Mouse (Mus musculus): ENCODE results near the gene H2-Ob. TPM values are rescaled to one million over a fixed set of nuclear protein-coding genes. Genes with fewer than 3 reads are reported as not detected.

The H2-Ob gene
- polyA plus RNA-seq, 1 experiment: 72.2 TPM

DNA sequence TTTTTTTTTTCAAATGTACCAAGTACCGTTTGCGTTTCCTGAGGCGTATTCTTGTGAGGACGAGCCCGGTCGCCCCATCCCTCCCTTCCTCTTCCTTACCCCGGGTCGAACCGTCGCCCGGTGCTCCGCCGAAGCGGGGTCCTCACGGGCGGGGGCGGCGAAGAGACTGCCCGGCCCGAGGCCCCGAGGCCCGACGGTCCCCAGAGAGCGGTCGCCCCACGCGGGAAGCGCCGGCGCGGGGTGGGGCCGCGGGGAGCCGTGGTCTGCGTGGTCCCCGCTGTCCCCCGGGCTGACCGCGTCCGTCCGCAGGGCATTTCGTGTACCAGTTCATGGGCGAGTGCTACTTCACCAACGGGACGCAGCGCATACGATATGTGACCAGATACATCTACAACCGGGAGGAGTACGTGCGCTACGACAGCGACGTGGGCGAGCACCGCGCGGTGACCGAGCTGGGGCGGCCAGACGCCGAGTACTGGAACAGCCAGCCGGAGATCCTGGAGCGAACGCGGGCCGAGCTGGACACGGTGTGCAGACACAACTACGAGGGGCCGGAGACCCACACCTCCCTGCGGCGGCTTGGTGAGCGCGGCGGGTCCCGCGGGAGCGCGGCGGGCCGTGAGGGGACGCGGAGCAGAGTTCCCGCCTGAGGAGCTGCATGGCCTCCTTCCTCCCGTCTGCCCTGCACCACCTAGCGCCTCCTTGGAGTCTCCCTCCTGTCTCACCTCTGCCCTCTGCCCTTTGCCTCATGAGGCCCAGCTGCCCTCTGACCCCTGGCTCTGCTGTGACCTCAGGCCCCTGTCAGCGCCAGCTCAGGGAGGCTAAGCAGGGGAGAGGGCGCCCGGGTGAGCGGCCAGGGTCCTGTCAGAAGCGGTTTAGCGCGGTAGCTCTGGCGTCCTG is 26.0 kb downstream of the H2-Ob start:
- H3K4me1 ChIP-seq (ENCODE audit: control insufficient read depth, insufficient read depth, low read length): peaks cover 2% of the 10 kb centered on the region
- peak overlapping the region; percentile 63 for H3K27ac ChIP-seq (ENCODE audit: control insufficient read depth, insufficient read depth, low read depth, low read length, poor library complexity)
- TF ChIP-seq CTCF (IDR thresholded peaks at IDR 0.05; ENCODE audit: control insufficient read depth, insufficient read depth, low read length) (no peak), POLR2A (IDR thresholded peaks at IDR 0.05; ENCODE audit: borderline replicate concordance, control insufficient read depth, low read depth, low read length) (no peak)
- peak overlapping the region; percentile 93 for H3K4me3 ChIP-seq (replicated peaks; ENCODE audit: control insufficient read depth, low read depth, low read length)
- under 1% methylated on average over 93 of the region's 93 CpGs for WGBS

DNA sequence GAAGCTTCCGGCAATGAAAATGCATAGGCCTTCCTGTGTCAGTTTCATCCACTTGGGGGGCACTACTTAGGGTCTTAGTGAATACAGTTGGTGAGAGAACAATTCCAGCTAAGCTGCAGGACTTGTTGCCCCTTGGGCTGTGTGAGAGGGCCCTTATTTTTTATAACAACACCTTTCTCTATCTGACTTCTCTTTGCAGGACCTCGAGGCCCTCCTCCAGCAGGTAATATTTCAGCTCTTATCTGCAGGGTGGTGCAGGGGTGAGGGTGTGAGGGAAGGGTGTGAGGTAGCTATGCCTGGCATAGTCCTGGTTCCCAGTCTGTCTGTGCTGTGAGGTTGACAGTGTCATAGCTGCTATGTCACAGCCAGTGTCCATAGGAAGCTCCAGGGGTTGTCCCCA is 29.6 kb downstream of the H2-Ob start:
- peaks cover 2% of the 10 kb centered on the region for H3K4me1 ChIP-seq (ENCODE audit: control insufficient read depth, insufficient read depth, low read length)
- WGBS: 65% methylated on average over 2 of the region's 2 CpGs
- H3K27ac ChIP-seq (ENCODE audit: control insufficient read depth, insufficient read depth, low read depth, low read length, poor library complexity): no peak overlapping the region
- H3K4me3 ChIP-seq (replicated peaks; ENCODE audit: control insufficient read depth, low read depth, low read length): no peak overlapping the region
- TF ChIP-seq POLR2A (IDR thresholded peaks at IDR 0.05; ENCODE audit: borderline replicate concordance, control insufficient read depth, low read depth, low read length) (no peak), CTCF (IDR thresholded peaks at IDR 0.05; ENCODE audit: control insufficient read depth, insufficient read depth, low read length) (no peak)

DNA sequence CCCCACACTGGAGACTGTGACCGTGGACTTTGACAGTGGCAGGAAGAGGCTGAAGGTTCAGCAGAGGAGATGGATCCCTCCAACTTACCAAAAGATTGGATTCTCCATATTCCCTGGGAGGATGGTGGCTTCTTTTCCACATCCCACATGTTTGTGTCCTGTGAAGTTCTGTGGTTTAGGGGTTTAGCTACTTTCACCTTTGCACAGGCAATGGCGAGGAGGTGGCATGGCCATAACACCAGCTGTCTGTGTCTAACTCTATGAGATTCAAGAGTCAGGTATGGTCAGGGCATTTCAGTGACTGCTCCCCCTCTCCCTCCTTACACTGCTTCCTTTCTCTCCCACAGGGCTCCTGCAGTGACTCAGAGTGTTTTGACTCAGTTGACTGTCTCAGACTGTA is 30.0 kb downstream of the H2-Ob start:
- WGBS: 87% methylated on average over 2 of the region's 2 CpGs
- no peak overlapping the region for H3K4me3 ChIP-seq (replicated peaks; ENCODE audit: control insufficient read depth, low read depth, low read length)
- peaks cover 2% of the 10 kb centered on the region for H3K4me1 ChIP-seq (ENCODE audit: control insufficient read depth, insufficient read depth, low read length)
- TF ChIP-seq POLR2A (IDR thresholded peaks at IDR 0.05; ENCODE audit: borderline replicate concordance, control insufficient read depth, low read depth, low read length): no peak
- TF ChIP-seq CTCF (IDR thresholded peaks at IDR 0.05; ENCODE audit: control insufficient read depth, insufficient read depth, low read length): no peak
- H3K27ac ChIP-seq (ENCODE audit: control insufficient read depth, insufficient read depth, low read depth, low read length, poor library complexity): no peak overlapping the region

DNA sequence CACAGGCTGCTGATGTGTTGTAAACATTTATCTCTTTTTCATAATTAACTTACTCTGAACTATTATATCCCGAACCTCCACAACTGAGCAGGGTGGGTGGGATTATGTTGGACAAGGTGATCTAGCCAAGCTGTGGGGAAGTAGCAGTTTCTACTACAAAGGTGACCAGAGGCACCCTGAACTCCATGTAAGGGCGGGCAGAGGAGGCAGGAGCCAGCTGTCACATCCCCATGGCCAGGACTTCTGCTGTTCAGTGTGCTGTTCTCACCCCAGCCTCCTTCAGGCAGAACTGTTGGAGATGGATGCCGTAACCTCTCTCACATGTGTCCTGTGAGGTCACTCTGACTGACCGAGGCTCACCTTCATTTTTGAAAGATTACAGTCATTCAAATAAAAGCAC is 31.1 kb downstream of the H2-Ob start:
- Histone ChIP-seq H3K4me3 (replicated peaks; ENCODE audit: control insufficient read depth, low read depth, low read length) (no peak overlapping the region), H3K4me1 (ENCODE audit: control insufficient read depth, insufficient read depth, low read length) (no peaks in the 10 kb centered on the region; the same call in 1 of the 2 replicates), H3K27ac (ENCODE audit: control insufficient read depth, insufficient read depth, low read depth, low read length, poor library complexity) (no peak overlapping the region)
- WGBS: 67% methylated on average over 4 of the region's 4 CpGs
- no peak for TF ChIP-seq POLR2A (IDR thresholded peaks at IDR 0.05; ENCODE audit: borderline replicate concordance, control insufficient read depth, low read depth, low read length)
- no peak for TF ChIP-seq CTCF (IDR thresholded peaks at IDR 0.05; ENCODE audit: control insufficient read depth, insufficient read depth, low read length)

GRCm38 (mm10) chr17:34270230-34270629 is 31.5 kb downstream of the H2-Ob start:
- 89% methylated on average over 2 of the region's 2 CpGs for WGBS
- no peak for TF ChIP-seq POLR2A (IDR thresholded peaks at IDR 0.05; ENCODE audit: borderline replicate concordance, control insufficient read depth, low read depth, low read length)
- TF ChIP-seq CTCF (IDR thresholded peaks at IDR 0.05; ENCODE audit: control insufficient read depth, insufficient read depth, low read length): no peak
- Histone ChIP-seq H3K4me1 (ENCODE audit: control insufficient read depth, insufficient read depth, low read length) (no peaks in the 10 kb centered on the region), H3K27ac (ENCODE audit: control insufficient read depth, insufficient read depth, low read depth, low read length, poor library complexity) (no peak overlapping the region), H3K4me3 (replicated peaks; ENCODE audit: control insufficient read depth, low read depth, low read length) (no peak overlapping the region)

- TF ChIP-seq POLR2A (IDR thresholded peaks at IDR 0.05; ENCODE audit: borderline replicate concordance, control insufficient read depth, low read depth, low read length) (no peak), CTCF (IDR thresholded peaks at IDR 0.05; ENCODE audit: control insufficient read depth, insufficient read depth, low read length) (no peak)
- H3K4me3 ChIP-seq (replicated peaks; ENCODE audit: control insufficient read depth, low read depth, low read length): no peak overlapping the region
- no peak overlapping the region for H3K27ac ChIP-seq (ENCODE audit: control insufficient read depth, insufficient read depth, low read depth, low read length, poor library complexity)
- 74% methylated on average over 2 of the region's 2 CpGs for WGBS
- H3K4me1 ChIP-seq (ENCODE audit: control insufficient read depth, insufficient read depth, low read length): no peaks in the 10 kb centered on the region
These were observed 32.2 kb downstream of the H2-Ob start for GRCm38 (mm10) chr17:34270940-34271339.

GRCm38 (mm10) chr17:34272102-34272501 is 33.4 kb downstream of the H2-Ob start:
- TF ChIP-seq POLR2A (IDR thresholded peaks at IDR 0.05; ENCODE audit: borderline replicate concordance, control insufficient read depth, low read depth, low read length) (no peak), CTCF (IDR thresholded peaks at IDR 0.05; ENCODE audit: control insufficient read depth, insufficient read depth, low read length) (no peak)
- Histone ChIP-seq H3K4me3 (replicated peaks; ENCODE audit: control insufficient read depth, low read depth, low read length) (no peak overlapping the region), H3K27ac (ENCODE audit: control insufficient read depth, insufficient read depth, low read depth, low read length, poor library complexity) (no peak overlapping the region), H3K4me1 (ENCODE audit: control insufficient read depth, insufficient read depth, low read length) (no peaks in the 10 kb centered on the region)
- 93% methylated on average over 1 of the region's 1 CpGs for WGBS

DNA sequence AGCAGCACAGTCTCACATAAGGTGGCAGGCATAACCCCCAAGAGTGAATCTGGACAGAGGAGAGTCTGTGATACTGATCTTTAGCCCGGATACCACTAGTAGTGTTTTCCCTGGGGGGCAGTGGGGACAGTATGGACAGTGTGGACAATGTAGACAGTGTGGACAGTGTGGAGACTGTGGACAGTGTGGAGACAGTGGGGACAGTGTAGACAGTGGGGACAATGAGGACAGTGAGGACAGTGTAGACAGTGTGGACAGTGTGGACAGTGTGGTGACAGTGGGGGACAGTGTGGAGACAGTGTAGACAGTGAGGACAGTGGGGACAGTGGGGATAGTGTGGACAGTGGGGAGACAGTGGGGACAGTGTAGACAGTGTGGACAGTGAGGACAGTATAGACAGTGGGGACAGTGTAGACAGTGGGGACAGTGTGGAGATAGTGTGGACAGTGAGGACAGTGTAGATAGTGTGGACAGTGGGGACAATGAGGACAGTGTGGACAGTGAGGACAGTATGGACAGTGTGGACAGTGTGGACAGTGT is 41.9 kb downstream of the H2-Ob start:
- TF ChIP-seq POLR2A (IDR thresholded peaks at IDR 0.05; ENCODE audit: borderline replicate concordance, control insufficient read depth, low read depth, low read length): no peak
- TF ChIP-seq CTCF (IDR thresholded peaks at IDR 0.05; ENCODE audit: control insufficient read depth, insufficient read depth, low read length): no peak
- no peaks in the 10 kb centered on the region; the same call in 1 of the 2 replicates for H3K4me1 ChIP-seq (ENCODE audit: control insufficient read depth, insufficient read depth, low read length)
- no peak overlapping the region for H3K4me3 ChIP-seq (replicated peaks; ENCODE audit: control insufficient read depth, low read depth, low read length)
- no peak overlapping the region for H3K27ac ChIP-seq (ENCODE audit: control insufficient read depth, insufficient read depth, low read depth, low read length, poor library complexity)
- 73% methylated on average over 1 of the region's 1 CpGs for WGBS

Measured in bone marrow, adult 2 months (tissue).